Mouse (Mus musculus) right cerebral cortex, postnatal 25 days (tissue): ENCODE data around the gene Tmtc4.

Experiments
- DNase-seq: peaks from one replicate; pipeline ENCODE4 v3.0.0; 2022

Tmtc4 gene

DNA sequence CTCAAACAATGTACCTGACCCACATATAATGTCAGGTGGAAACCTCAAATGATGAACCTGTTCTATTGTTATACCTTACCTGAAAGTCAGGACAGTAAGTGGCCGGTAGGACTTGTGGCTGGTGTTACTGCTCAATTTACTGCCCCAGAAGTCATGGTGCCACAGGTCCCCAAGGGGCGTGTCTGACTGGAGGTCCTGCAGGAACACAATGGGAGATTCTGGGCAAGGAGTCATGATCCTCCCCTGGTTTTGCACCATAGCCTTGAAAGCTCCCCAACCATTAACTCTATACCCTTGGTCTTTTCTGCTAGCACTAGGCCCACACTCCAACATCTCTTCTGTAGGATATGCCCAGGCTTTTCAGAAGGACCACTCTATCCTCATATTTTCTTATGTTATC is 10.7 kb downstream of the Tmtc4 start:
- DNase-seq, result no peak

DNA sequence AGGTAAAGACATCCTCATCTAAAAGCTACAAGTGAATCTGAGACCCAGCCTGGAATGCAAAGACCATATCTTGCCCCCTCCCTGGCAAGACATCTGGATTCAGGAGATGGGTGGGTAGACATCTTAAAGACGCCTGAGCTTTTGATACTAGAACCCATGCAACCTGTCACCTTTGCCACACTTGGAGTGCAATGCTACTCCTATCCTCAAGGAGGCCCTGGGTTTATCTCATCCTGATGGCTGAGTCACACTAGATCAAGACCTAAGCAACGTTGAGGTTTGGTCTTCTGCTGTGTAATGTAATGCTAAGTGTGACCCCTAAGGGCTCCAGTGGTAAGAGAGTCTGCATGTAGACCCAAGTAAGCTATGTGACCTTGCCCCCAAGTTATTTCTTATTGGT is 15.8 kb downstream of the Tmtc4 start:
- no peak for DNase-seq

DNA sequence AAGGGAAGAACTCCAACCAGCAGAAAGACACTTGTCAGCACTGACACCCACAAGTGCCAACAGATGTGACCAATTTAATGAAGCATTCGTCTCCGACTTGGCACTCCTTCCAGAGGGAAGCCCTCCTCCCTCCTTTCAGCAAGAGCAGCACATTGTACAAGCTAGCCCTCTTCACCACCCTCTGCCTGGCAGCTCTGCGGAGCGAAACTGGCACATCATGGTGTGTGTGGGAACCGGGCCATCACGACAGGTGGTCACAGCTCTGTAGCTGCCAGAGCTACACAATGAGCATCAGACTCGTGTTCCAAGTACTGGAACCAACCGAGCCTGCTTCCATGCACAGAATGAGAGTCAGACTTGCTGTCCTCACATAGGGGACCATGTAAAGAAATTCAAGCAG is 25.9 kb downstream of the Tmtc4 start:
- DNase-seq, result peak; percentile 87

DNA sequence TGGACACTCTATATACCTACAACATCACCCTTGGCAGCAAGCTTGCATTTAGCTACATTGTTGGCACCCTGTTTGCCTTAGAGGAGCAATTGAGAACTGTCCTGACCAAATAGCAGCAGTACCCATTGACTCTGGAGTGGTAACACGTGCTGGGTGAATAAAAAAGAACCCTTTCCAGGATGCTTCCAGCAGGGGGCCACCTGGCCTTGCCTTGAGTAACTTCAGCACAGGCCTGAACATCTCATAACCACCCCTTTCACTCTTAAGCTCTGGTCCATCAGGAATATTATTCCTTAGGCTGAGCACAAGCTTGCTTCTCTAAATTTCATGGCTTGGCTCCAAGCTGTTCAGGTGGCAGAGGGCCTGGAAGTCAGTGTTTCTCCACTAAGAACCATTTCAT is 30.5 kb downstream of the Tmtc4 start:
- DNase-seq, result peak; percentile 56

DNA sequence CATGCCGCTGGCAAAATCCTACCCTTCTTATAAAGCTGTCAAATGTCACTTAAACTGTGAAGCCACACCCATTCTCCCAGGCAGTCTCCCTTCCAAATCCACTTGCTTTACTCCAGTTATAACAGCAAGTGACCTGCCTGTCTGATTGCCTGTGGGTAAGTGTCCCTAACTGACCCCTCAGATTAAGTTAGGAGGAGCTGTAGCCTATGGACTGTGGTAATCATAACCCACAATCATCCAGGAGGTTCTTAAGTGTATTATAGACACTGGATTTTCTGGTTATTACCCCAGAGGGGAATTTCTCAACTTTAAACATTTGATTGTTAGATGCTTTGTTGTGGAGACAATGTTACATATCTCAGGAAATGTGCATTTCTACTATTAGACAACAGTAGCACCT is 31.3 kb downstream of the Tmtc4 start:
- DNase-seq, result no peak

DNA sequence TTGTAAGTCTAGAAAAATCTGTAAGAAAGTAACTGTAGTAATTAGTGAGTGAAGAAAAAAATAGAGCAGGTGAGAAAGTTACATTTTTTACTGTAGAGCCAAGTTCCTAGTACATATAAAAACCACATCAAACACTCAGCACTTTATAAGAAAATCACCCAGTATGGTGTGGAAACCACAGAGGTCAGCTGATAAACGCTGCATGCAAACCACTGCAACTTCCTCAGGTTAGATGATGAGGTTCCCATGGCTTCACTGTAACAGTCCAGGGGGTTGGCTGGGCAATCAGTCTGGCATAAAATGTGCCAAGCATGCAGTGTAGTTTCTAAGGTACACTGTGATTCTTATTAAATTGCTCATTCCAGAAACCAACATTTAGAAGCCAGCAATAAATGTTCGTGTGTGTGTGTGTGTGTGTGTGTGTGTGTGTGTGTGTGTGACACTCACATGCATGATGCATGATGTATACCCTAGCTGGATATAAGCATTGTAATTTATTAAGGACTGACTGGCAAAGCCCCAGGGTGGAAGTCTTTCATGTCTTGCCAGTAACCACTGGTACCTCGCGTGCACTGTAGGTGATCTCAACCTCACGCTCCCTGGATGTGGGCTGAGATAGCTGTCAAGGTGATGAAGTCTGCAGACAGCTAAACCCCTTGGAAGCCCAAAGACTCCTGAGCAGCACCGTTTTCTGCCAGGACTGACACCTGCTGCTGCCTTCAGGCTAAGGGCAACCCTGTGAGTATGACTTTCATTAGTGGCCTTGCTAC is 32.0 kb downstream of the Tmtc4 start:
- no peak for DNase-seq

DNA sequence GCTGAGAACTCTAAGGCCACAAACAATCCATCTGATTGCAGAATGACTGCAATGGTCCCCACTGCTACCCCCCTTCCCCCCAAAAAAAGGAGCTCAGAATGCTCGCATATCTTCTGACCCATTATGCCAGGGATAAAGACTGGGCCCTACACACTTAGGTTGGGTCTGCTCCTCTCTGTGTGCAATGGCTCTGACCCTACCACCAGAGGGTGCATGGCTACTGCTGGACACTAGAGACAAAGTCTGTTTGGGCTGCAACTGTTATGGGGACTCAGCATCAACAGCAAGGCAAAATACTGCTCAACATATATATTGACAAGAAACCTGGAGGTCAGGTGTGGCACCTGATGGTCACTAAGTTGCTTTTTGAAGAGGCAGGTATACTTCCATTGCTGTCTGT is 32.9 kb downstream of the Tmtc4 start:
- no peak for DNase-seq

DNA sequence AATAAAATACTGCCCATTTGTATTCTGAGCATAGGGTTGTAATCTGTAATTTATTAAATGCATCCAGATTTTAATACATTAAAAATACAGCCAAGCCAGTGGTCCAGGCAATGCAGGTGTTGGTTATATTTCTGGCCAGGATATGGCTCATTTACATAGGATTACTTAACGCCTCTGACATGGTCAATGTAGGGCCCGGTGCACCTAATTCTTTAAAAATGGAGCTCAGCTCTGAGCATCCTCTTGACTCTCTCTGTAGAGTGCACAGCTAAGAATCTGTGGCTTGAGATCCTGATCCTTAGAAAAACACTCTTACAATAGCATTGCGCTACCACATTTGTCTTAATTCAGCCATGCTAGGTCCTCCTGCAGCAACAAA is 40.4 kb downstream of the Tmtc4 start:
- DNase-seq, result no peak

DNA sequence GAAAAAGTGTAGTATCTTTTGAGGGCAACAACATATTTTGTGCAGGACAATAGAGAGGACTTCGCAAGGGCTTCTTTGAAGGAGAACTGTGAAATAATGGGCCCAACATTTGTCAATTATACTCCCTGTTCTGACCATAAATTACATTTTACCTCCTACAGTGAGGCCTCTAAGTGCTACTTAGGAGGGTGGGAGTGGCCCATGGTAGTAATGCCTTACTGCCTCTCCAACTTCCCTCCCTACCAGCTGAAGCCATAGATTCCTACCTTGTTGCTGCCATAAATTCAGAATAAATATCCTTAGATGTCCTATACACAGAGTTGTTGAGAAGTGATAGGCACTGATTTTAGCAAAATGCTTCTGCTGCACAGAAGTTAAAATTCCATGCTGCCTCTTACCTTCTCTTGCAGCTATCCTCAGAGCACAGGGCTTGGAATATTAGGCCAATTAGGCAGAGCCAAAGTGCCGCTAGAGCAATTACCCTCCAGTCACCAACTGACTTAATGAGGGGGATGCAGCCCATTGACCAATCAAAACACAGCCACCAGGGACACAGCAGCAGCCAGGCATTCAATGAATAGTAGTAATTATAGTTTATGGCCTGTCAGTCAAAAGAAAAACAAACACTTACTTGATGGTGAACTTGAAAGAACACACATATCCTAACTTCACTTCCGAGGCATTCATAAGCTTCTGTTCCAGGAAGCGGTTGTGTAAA is 40.9 kb downstream of the Tmtc4 start:
- DNase-seq, result no peak

DNA sequence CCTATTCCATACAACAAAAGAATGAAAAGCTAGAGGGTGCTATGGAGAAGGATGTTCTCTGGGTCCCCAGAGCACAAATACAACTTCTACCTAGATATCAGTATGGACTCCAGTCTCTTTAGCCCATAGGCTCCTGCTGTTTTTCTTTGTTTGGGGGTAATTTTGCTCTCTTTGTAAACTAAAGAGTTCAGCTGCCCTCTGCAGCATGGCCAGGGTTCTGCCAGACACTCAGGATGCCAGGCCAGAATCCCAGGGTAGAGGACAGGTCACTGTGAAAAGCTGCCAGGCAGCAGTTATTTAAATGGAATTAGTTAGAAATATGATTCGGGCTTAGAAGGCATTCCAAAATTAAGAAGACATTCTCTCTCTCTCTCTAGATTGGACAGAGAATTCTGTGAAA is 47.4 kb downstream of the Tmtc4 start:
- DNase-seq, result no peak

DNA sequence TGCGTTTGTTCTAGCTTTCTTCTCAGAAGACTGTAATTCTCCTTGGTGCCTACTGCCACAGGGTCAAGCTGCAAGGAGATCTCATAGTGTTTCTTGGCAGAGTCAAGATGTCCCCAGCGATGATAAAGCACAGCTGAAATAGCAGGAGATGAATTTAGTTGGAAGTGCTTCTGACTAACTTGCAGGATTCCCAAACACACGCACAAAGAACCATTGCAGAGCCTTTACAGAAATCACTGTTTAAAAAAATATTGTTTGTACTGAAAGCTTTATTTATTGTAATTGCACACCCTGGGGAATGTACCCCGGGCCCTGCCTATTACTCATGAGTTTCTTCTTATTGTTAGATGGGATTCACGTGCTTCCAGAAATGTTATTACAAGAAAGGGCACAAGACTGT is 63.8 kb downstream of the Tmtc4 start:
- no peak for DNase-seq

DNA sequence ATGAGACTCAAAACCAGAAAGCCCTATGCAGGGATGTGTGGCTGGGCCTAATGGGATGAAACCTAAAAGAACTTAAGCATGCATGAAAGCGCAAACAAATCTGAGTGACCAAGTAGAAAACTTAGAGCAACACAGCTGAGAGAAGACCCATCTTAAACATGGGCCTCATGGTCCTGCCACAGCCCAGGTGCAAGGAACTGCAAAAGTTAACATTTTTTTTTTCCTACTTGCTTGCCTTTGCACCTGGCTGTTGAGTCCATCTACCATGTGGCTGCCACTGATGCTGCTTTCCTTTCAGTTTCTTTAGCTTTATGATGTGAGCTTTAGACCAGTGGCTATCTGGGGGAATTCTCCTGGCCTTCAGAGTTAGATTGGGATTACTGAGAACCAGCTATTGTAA is 66.2 kb downstream of the Tmtc4 start:
- no peak for DNase-seq

DNA sequence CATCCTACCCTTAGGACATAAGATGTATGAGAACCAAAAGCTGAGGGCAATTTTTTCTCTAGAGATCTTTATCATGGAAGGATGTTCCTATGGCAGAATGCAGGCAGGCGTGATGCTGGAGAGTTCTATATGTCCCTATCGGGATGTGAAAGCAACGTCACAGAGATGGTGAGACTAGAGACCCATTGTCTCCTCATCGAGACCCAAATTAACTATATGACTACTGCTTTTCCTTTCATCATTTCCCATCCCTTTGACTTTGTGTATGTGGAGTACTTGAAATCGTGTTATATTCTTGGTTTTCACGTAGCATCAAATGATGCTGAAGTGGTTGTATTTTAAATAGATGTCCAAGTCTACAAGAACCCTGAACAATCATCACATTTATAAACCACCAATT is 70.2 kb downstream of the Tmtc4 start, which contains the start of gene Ggact:
Gene Ggact, minus strand, starts transcription at position 101 of the 400 bp plus-strand sequence.
- DNase-seq, result no peak

DNA sequence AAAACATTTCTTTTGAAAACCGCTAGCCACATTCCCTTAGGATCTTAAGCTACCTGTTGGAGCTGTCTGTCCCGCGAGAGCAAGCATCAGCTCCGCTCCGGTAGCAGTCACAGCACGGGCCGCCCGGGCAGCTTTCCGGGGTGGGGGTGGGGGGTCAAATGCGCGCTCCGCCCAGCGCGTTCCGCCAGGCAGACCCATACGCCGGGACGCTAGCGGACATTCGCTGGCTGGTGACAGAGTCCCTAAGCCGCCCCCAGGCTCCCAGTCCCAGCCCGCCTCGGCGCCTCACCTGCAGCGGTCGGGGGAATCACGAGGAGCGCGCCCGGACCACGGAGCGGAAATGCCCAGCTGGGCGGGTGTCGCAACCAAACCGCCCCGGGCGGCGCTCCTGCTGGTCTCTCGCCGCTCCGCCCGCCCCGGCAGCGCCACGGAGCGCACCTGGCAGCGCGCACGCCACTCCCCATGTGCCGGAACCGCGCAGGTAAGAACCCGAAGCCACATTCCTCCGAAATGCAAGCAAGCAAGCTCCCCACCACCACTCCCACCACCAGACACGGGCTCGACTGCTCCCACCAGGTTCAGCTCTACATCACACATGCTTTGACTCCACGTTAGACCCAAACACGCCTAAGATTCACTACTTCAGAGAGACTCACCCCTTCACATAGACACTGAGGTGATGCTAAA is 70.9 kb downstream of the Tmtc4 start:
- peak; percentile 73 for DNase-seq

DNA sequence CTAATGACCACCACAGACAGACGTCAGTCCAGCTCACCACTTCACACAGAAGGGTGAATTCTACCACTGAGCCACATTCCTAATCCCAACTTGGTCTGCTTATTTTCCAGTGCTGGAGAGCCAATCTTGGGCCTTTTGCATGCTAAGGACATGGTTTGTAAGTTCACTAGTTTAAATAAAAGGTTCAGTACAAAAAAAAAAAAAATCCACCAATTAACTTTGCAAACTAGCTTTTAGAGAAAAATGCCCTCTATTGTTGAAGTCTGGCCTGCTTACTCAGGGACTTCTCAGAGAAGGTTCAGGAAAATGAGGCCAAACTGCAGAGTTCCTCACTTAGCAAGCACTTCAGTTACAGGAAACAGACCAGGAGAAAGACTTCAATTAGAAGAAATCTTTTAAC is 71.7 kb downstream of the Tmtc4 start:
- DNase-seq, result no peak

DNA sequence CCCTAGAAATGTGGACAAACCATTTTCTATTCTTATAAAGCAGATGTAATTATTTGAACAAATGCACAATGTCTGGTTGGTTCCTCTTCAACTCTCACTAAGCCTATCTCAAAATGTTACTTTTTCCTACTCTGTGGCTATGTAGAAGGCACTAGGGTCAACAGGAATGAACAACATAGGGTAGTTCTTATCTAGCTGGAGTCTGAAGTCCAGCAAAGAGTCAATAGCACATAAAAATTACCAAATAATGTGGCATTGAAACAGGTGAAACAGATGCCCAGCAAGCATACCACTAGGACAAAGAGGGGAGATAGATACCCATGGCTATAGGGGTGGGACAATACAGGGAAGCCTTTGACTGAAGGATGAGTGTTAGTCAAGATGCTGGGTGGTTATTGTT is 72.6 kb downstream of the Tmtc4 start:
- no peak for DNase-seq

DNA sequence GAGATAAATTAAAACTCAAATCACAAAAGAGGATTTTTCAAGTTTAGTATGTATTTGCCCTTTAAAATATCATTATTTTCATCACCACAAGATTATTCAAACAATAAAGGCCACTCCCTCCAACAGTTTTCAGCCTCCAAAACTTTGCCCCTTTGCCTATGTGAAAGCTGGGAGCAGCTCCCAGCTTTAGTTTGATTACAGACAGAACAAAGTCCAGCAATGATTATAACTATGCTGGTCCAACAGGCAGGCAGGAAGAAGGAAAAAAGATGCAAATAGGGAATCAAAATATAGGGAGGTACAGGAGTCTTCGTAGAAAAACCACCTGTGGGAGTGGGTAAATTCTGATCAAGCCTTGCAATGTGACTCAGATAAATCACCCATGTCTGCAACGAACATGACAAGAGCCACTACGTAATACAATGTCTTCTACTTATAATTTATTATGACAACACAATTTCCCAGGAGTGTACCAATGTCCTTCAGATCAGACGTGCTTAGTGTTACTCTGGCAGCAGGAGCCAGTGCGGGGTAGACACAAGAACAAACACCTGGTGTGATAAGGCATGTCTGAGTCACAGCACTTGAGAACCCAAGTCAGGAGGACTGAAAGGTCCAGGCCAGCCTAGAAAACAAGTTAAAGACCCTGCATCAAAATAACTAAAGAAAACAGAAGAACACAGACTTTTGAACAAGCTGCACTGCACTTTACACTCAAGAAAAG is 74.3 kb downstream of the Tmtc4 start:
- DNase-seq, result no peak

DNA sequence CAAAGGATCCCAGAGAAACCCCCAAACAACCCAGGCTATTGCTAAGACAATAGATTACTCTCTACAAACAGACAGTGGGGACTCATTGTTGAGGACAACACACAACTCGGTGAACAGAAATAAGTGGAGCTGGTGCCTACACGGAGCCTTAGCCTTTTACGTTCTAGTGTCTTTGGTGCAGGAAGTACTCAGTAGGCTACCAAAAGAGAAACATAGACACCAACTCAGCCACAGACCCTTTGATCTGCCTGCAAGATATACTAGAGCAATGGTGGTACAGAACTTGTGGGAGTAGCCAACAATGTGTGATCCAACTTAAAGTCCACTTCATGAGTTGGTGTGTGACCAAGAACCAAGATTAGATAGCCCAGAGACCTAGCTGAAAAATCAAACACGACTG is 75.8 kb downstream of the Tmtc4 start:
- no peak for DNase-seq

DNA sequence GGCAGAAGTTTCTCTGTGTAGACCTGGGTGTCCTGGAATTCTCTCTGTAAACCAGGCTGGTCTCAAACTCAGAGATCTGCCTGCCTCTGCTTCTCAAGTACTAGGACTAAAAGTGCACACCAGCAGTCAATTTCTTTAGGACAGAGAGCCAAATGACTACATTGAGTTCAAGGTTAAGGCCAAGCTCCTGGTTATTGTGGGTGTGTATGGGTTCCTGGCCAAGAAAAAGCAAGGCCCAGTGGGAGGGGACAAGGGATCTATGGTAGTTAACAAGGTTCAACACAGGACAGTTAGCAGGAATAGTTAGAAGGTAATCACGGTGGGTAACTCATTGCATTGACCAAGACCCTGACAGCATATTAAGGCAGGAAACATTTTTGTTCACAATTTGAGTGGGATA is 78.8 kb downstream of the Tmtc4 start:
- DNase-seq, result no peak

DNA sequence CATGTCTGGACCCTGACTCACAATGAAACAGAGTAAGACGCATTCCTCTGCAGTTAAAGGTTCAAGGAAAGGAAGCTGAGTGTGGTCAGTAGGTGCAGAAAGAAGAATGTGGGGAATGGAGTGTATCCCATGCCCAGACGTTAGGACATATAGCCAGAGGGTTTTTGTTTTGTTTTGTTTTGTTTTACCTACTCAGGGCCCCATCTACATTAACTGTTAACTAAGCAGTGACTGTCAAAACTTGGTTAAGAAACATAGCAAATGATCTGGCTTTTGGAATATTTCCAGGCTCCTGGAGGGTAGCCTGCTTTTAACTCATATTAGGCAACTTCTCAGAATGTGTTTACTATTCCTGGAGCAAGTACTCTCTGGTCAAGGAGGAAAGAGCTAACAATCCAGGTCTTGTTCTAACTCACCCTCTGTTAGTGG is 79.9 kb downstream of the Tmtc4 start:
- DNase-seq, result no peak

DNA sequence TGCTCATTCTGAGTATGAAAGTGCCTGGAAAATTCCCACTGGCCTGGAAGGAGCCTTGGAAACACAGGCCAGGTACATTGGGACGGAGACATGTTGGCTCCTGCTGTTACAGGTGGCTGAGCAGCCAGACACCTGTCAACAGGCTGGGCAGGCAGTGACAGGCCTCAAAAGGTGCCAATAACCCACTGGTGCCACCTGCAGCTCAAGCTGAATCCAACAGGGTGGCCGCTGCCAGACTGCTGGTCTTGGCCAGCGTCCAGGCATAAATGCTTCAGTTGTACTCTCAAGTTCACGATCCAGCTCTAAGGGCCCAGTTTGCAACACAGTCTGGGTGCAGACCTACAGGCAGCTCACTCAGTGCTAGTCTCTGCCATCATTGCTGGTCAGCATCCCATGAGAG is 81.0 kb downstream of the Tmtc4 start:
- DNase-seq, result no peak

DNA sequence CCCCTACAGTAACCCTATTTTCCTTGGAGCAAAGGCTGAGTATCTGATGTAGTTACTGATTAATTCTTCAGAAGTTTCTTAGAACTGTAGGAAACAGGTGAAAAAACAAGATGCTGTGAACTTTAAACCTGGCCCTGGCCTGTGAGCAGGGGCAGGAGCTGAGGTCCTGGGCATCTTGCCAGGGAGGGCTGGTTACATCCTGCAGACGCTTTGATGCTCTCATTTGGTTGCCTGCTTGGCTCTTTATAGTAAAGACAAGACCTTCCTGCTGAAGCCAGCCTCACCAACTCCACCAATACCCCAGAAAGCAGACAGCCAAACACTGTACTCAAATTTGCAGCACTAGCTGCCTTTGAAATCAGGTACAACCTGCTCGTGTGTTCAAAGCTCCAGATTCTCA is 81.7 kb downstream of the Tmtc4 start:
- DNase-seq, result no peak

DNA sequence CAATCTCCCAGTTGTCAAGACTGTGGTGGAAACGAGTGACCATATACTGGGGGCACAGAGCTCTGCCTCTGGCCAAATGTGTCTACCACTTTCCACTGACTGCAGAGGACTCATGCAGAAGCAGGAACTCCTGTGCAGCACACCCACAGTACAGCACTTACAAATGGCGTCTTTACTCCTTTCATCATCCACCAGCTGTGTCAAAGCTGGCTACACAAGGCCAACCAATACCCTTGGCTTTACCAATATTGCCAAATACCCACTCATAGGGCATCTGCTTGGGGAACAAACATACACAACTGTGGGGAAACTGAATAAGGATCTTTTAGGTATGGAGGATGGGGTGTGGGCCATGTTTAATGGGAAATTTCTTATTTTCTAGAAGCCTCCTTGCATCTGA is 82.1 kb downstream of the Tmtc4 start:
- DNase-seq, result no peak
